Mouse (Mus musculus): Measurements from ENCODE around the gene Pecr.

GRCm38 (mm10) chr1:72326162-72326821, 42.2 kb upstream of the Pecr start:
- TF ChIP-seq POLR2A (IDR thresholded peaks at IDR 0.05; ENCODE audit: borderline replicate concordance, control insufficient read depth, low read depth, low read length) (no peak), CTCF (IDR thresholded peaks at IDR 0.05; ENCODE audit: control insufficient read depth, insufficient read depth, low read length) (no peak)
